Mouse (Mus musculus): Measurements from ENCODE around the gene Fgfr2.
"Not testable (repeated sequence)": the region's sequence is repeated elsewhere in the genome, so short reads cannot be mapped to it uniquely, and the experiment has no call there.

GRCm38 (mm10) chr7:132502445-132502844 is 620.7 kb downstream of the Fgfr2 start:
- TF ChIP-seq CTCF, EP300 (IDR thresholded peaks at IDR 0.05): not testable (repeated sequence)
